17 mouse cellular contexts compared by ENCODE assay signal in the genomic region with DNA sequence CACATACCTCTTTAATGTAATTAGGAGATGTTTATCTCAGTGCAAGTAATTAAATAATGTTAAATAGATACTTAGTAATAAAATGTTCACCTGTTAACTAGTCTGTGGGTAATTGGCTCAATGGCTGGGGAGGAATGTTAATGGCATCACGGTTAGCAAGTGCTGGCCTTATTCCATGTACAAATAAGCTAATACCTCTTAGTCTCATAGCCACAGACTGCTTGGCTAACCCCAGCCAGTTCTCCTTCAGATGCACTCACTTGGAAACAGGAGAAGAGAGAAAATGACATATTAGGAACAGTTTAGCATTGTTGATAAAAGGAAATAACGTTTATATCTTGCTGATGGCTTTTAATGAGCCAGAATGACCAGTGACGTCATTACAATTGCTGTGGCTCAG.
"Had no signal": no experiment of that assay in that cellular context is flagged by ENCODE, and none has a peak within 500 bp of the region (broad histone marks: within the 10 kb centered on the region; RNA-seq: fewer than 3 reads in every experiment).

No protein-coding gene starts in this region.

- DNase-seq: kidney, postnatal 4 days; lung, adult 2 months; lung, postnatal 36 days; right cerebral cortex, adult 18-20 months; right cerebral cortex, postnatal 25 days; thymus, postnatal 4 days had no signal

- H3K4me3 ChIP-seq: layer of hippocampus, adult 2 months; left cerebral cortex, adult 2 months; limb, embryonic 10.5 days; liver, embryonic 15.5 days; midbrain, embryonic 10.5 days; neural tube, embryonic 13.5 days had no signal

- H3K27ac ChIP-seq: layer of hippocampus, adult 2 months; left cerebral cortex, adult 2 months; limb, embryonic 10.5 days; liver, embryonic 15.5 days; midbrain, embryonic 10.5 days; neural tube, embryonic 13.5 days had no signal

- H3K9me3 ChIP-seq: limb, embryonic 10.5 days; liver, embryonic 15.5 days; midbrain, embryonic 10.5 days; neural tube, embryonic 13.5 days had no signal

- ATAC-seq: inflammation-experienced regulatory T-cells, adult 6 months; intestine, postnatal 0 days; lung, postnatal 0 days; midbrain, embryonic 16.5 days had no signal

- H3K27me3 ChIP-seq: liver, embryonic 15.5 days; neural tube, embryonic 13.5 days had no signal

- H3K36me3 ChIP-seq: limb, embryonic 10.5 days; liver, embryonic 15.5 days; midbrain, embryonic 10.5 days; neural tube, embryonic 13.5 days had no signal

- H3K4me2 ChIP-seq: liver, embryonic 11.5 days; liver, embryonic 15.5 days; neural tube, embryonic 13.5 days had no signal

- H3K4me1 ChIP-seq: limb, embryonic 10.5 days; neural tube, embryonic 13.5 days had no signal

- H3K9ac ChIP-seq: liver, embryonic 15.5 days; neural tube, embryonic 13.5 days had no signal
